Comparison of ENCODE assay signal across 42 mouse cellular contexts in genomic region chr13:23069312-23069711, GRCm38 (mm10). TPM values are rescaled to one million over a fixed set of nuclear protein-coding genes. Genes with fewer than 3 reads are reported as not detected.
"Had no signal": no experiment of that assay in that cellular context is flagged by ENCODE, and none has a peak within 500 bp of the region (broad histone marks: within the 10 kb centered on the region; RNA-seq: fewer than 3 reads in every experiment).

No protein-coding gene starts in this region.

- H3K4me1 ChIP-seq: heart, embryonic 10.5 days; heart, embryonic 12.5 days; heart, embryonic 13.5 days; heart, embryonic 15.5 days; hindbrain, embryonic 10.5 days; hindbrain, embryonic 12.5 days; hindbrain, embryonic 13.5 days; hindbrain, embryonic 15.5 days; kidney, embryonic 15.5 days had no signal

- DNase-seq: heart, adult 2 months; heart, postnatal 10 days; heart, postnatal 14 days; heart, postnatal 36 days; heart, postnatal 4 days; kidney, adult 11 months; kidney, adult 18-20 months; kidney, adult 2 months; kidney, adult 8-10 months; kidney, adult 9 months; kidney, postnatal 10 days; kidney, postnatal 14 days; kidney, postnatal 25 days; kidney, postnatal 36 days; kidney, postnatal 4 days; layer of hippocampus, adult 9-11 months; layer of hippocampus, postnatal 36 days had no signal

- H3K36me3 ChIP-seq: heart, embryonic 10.5 days; heart, embryonic 12.5 days; heart, embryonic 13.5 days; heart, embryonic 15.5 days; hindbrain, embryonic 10.5 days; hindbrain, embryonic 12.5 days; hindbrain, embryonic 13.5 days; hindbrain, embryonic 15.5 days; kidney, embryonic 15.5 days had no signal

- H3K4me3 ChIP-seq: heart, adult 2 months; heart, embryonic 10.5 days; heart, embryonic 12.5 days; heart, embryonic 13.5 days; heart, embryonic 15.5 days; hindbrain, embryonic 10.5 days; hindbrain, embryonic 12.5 days; hindbrain, embryonic 13.5 days; hindbrain, embryonic 15.5 days; kidney, embryonic 15.5 days; layer of hippocampus, adult 2 months; left cerebral cortex, adult 2 months had no signal

- H3K27me3 ChIP-seq: heart, embryonic 12.5 days; heart, embryonic 13.5 days; heart, embryonic 15.5 days; hindbrain, embryonic 12.5 days; hindbrain, embryonic 13.5 days; hindbrain, embryonic 15.5 days; kidney, embryonic 15.5 days had no signal

- H3K9me3 ChIP-seq: heart, embryonic 10.5 days; heart, embryonic 12.5 days; heart, embryonic 13.5 days; heart, embryonic 15.5 days; hindbrain, embryonic 10.5 days; hindbrain, embryonic 12.5 days; hindbrain, embryonic 13.5 days; hindbrain, embryonic 15.5 days; kidney, embryonic 15.5 days had no signal

- H3K4me2 ChIP-seq: heart, embryonic 11.5 days; heart, embryonic 12.5 days; heart, embryonic 13.5 days; heart, embryonic 15.5 days; hindbrain, embryonic 12.5 days; hindbrain, embryonic 13.5 days; hindbrain, embryonic 14.5 days; hindbrain, embryonic 15.5 days; kidney, embryonic 15.5 days had no signal

- H3K9ac ChIP-seq: heart, embryonic 12.5 days; heart, embryonic 13.5 days; heart, embryonic 15.5 days; hindbrain, embryonic 12.5 days; hindbrain, embryonic 13.5 days; hindbrain, embryonic 14.5 days; hindbrain, embryonic 15.5 days; kidney, embryonic 15.5 days had no signal

- ATAC-seq: hindbrain, embryonic 16.5 days; hindbrain, postnatal 0 days; inflammation-experienced regulatory T-cells, adult 6 months had no signal

- H3K27ac ChIP-seq: heart, adult 2 months; heart, embryonic 10.5 days; heart, embryonic 13.5 days; heart, embryonic 15.5 days; hindbrain, embryonic 10.5 days; hindbrain, embryonic 12.5 days; hindbrain, embryonic 13.5 days; hindbrain, embryonic 14.5 days; hindbrain, embryonic 15.5 days; hindbrain, postnatal 0 days; kidney, embryonic 15.5 days; kidney, postnatal 0 days; layer of hippocampus, adult 2 months; left cerebral cortex, adult 2 months had no signal

RNA-seq across cellular contexts. Expression of gene Vmn1r215, which starts 1.5 kb away (rescaled TPM):
- polyA plus RNA-seq: heart, adult 2 months; heart, embryonic 10.5 days; heart, embryonic 11.5 days; heart, embryonic 12.5 days; heart, embryonic 13.5 days; heart, embryonic 14.5 days; heart, embryonic 15.5 days; heart, embryonic 16.5 days; heart, postnatal 0 days; hindbrain, embryonic 10.5 days; hindbrain, embryonic 11.5 days; hindbrain, embryonic 12.5 days; hindbrain, embryonic 13.5 days; hindbrain, embryonic 14.5 days; hindbrain, embryonic 15.5 days; hindbrain, embryonic 16.5 days; hindbrain, postnatal 0 days; inflammation-experienced regulatory T-cells, adult 6 months; intestine, embryonic 14.5 days; kidney, adult 2 months; kidney, embryonic 14.5 days; kidney, embryonic 15.5 days; kidney, embryonic 16.5 days; kidney, postnatal 0 days; large intestine, adult 2 months had no signal

RNA-seq across cellular contexts. Expression of gene Vmn1r214, which starts 39.1 kb away (rescaled TPM):
- polyA plus RNA-seq: heart, adult 2 months; heart, embryonic 10.5 days; heart, embryonic 11.5 days; heart, embryonic 12.5 days; heart, embryonic 13.5 days; heart, embryonic 14.5 days; heart, embryonic 15.5 days; heart, embryonic 16.5 days; heart, postnatal 0 days; hindbrain, embryonic 10.5 days; hindbrain, embryonic 11.5 days; hindbrain, embryonic 12.5 days; hindbrain, embryonic 13.5 days; hindbrain, embryonic 14.5 days; hindbrain, embryonic 15.5 days; hindbrain, embryonic 16.5 days; hindbrain, postnatal 0 days; intestine, embryonic 14.5 days; kidney, adult 2 months; kidney, embryonic 14.5 days; kidney, embryonic 15.5 days; kidney, embryonic 16.5 days; kidney, postnatal 0 days; large intestine, adult 2 months had no signal

RNA-seq across cellular contexts. Expression of gene Vmn1r217, which starts 48.7 kb away (rescaled TPM):
- polyA plus RNA-seq: heart, adult 2 months; heart, embryonic 10.5 days; heart, embryonic 11.5 days; heart, embryonic 12.5 days; heart, embryonic 13.5 days; heart, embryonic 14.5 days; heart, embryonic 15.5 days; heart, embryonic 16.5 days; heart, postnatal 0 days; hindbrain, embryonic 10.5 days; hindbrain, embryonic 11.5 days; hindbrain, embryonic 12.5 days; hindbrain, embryonic 13.5 days; hindbrain, embryonic 14.5 days; hindbrain, embryonic 15.5 days; hindbrain, embryonic 16.5 days; hindbrain, postnatal 0 days; inflammation-experienced regulatory T-cells, adult 6 months; intestine, embryonic 14.5 days; kidney, adult 2 months; kidney, embryonic 14.5 days; kidney, embryonic 15.5 days; kidney, embryonic 16.5 days; kidney, postnatal 0 days; large intestine, adult 2 months had no signal
